Mouse (Mus musculus) midbrain, embryonic 13.5 days (tissue): ENCODE data around the gene Dst. TPM values are rescaled to one million over a fixed set of nuclear protein-coding genes. Genes with fewer than 3 reads are reported as not detected.

Source experiments
- ATAC-seq: fragments of 200-750 bp; cut with Nextera tagmentation; 2 replicates; pipeline ENCODE4 v1.8.0; 2017; ENCODE audit warnings: mild to moderate bottlenecking, moderate TSS enrichment, moderate library complexity
- H3K27ac ChIP-seq: fragments of 300-500 bp; sonication (generic); 2 replicates; pipeline ENCODE4 v1.5.1; 2015; ENCODE audit warnings: inconsistent platforms, mild to moderate bottlenecking, moderate library complexity
- H3K27me3 ChIP-seq: fragments of 300-500 bp; sonication (generic); 2 replicates; pipeline ENCODE4 v1.6.1; 2015; ENCODE audit warnings: mild to moderate bottlenecking, inconsistent platforms
- H3K36me3 ChIP-seq: fragments of 300-500 bp; sonication (generic); 2 replicates; pipeline ENCODE4 v1.6.1; 2015; ENCODE audit warnings: mild to moderate bottlenecking, inconsistent platforms
- H3K4me1 ChIP-seq: fragments of 300-500 bp; sonication (generic); replicated peaks from 2 replicates; pipeline ENCODE4 v1.6.1; 2015; ENCODE audit warnings: inconsistent platforms
- H3K4me2 ChIP-seq: fragments of 300-500 bp; sonication (generic); replicated peaks from 2 replicates; pipeline ENCODE4 v1.6.1; 2015; ENCODE audit warnings: moderate library complexity, mild to moderate bottlenecking, inconsistent platforms
- H3K4me3 ChIP-seq: fragments of 300-500 bp; sonication (generic); replicated peaks from 2 replicates; pipeline ENCODE4 v1.5.1; 2015; ENCODE audit warnings: mild to moderate bottlenecking, inconsistent platforms
- H3K9ac ChIP-seq: fragments of 300-500 bp; sonication (generic); replicated peaks from 2 replicates; pipeline ENCODE4 v1.6.1; 2015; ENCODE audit warnings: mild to moderate bottlenecking, inconsistent platforms
- H3K9me3 ChIP-seq: fragments of 300-500 bp; sonication (generic); 2 replicates; pipeline ENCODE4 v1.6.1; 2016; ENCODE audit warnings: mild to moderate bottlenecking, inconsistent platforms
- WGBS: fragments of 180-500 bp; shearing (Covaris S2); methylation state at CpG from one replicate; pipeline ENCODE4 v1.1.7; 2015; 5-methylcytosine and 5-hydroxymethylcytosine counted together
- polyA plus RNA-seq: library from polyadenylated mRNA; unstranded; fragments of >200 nt; fragmentation: Nextera tagmentation; extraction: Ambion mirVana; gene quantifications from 2 replicates; pipeline ENCODE4 v1.2.1, GENCODE M21; 2015

Dst gene
- polyA plus RNA-seq, 1 experiment from 2014 or later, result 38.3 TPM

DNA sequence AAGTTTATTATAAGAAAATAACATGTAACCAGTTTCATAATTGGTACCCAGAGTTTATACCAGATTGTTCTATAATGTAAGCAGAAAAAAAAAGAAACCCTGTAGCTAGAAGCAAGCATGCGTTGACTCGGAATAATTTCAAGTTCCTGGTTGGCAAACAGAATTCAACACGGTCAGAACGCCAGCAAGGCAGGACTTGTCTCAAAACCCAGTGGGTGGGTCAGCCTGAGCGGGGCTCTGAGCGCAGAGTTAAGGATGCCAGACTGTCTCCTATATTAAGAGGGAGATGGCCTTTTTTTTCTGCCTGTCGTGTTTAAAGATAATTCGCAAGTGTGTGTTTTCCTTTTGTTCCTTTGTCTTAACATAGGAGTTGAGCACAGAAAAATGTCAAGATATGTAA lies 369.2 kb downstream of the Dst start:
- H3K4me1 ChIP-seq, result no peaks in the 10 kb centered on the region
- H3K27me3 ChIP-seq, result no peaks in the 10 kb centered on the region
- ATAC-seq, result no peak
- H3K4me2 ChIP-seq, result no peak overlapping the region
- H3K9me3 ChIP-seq, result no peaks in the 10 kb centered on the region
- H3K9ac ChIP-seq, result no peak overlapping the region
- H3K27ac ChIP-seq, result no peak overlapping the region
- H3K36me3 ChIP-seq, result peaks cover 84% of the 10 kb centered on the region
- 88% methylated on average over 8 of the region's 8 CpGs for WGBS
- H3K4me3 ChIP-seq, result no peak overlapping the region

DNA sequence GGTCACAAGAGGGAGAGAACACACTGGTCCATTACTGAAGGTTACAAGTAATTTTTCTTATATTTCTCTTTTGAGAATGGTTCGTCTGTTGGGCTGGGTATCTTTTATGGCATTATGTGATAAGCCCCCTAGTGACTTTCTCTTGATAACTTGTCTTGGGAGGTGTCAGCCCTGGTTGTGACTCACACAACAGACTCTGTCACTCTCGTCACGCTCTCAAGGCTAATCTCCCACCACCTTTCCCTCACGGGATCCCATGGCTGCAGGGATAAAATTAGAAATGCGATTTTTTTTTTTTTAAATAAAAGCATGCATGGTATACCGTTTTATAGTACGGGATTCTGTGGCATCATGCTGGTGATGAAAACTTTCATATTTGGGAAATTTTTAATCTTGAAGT lies 375.5 kb downstream of the Dst start:
- ATAC-seq, result no peak
- H3K9ac ChIP-seq, result no peak overlapping the region
- no peak overlapping the region for H3K4me3 ChIP-seq
- H3K27ac ChIP-seq, result no peak overlapping the region
- WGBS, result 65% methylated on average over 7 of the region's 7 CpGs
- H3K36me3 ChIP-seq, result peaks cover 71% of the 10 kb centered on the region
- H3K9me3 ChIP-seq, result no peaks in the 10 kb centered on the region
- H3K4me1 ChIP-seq, result no peaks in the 10 kb centered on the region
- no peak overlapping the region for H3K4me2 ChIP-seq
- H3K27me3 ChIP-seq, result no peaks in the 10 kb centered on the region

DNA sequence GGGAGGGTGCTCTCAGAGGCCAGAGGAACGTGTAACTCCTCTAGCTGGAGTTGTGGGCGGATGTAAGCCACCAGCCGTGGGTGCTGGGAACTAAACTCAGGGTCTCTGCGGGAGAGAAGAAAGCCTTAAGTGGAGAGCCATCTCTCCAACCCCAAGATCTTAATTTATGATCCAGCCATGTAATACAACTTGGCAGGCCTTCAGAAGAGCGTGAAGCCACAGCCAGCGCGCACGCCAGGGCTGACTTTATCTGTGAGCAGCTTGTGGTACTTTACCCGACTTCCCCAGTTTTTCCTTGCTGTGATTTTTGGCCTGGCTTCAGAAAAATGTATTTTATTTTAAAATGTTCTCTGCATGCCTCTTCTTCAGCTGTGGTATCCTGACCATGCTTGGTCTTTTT lies 377.0 kb downstream of the Dst start:
- no peak overlapping the region for H3K4me3 ChIP-seq
- 83% methylated on average over 9 of the region's 9 CpGs for WGBS
- H3K36me3 ChIP-seq, result peaks cover 73% of the 10 kb centered on the region
- H3K27ac ChIP-seq, result no peak overlapping the region
- no peak for ATAC-seq
- H3K4me1 ChIP-seq, result no peaks in the 10 kb centered on the region
- H3K9ac ChIP-seq, result no peak overlapping the region
- H3K9me3 ChIP-seq, result no peaks in the 10 kb centered on the region
- no peaks in the 10 kb centered on the region for H3K27me3 ChIP-seq
- H3K4me2 ChIP-seq, result no peak overlapping the region

DNA sequence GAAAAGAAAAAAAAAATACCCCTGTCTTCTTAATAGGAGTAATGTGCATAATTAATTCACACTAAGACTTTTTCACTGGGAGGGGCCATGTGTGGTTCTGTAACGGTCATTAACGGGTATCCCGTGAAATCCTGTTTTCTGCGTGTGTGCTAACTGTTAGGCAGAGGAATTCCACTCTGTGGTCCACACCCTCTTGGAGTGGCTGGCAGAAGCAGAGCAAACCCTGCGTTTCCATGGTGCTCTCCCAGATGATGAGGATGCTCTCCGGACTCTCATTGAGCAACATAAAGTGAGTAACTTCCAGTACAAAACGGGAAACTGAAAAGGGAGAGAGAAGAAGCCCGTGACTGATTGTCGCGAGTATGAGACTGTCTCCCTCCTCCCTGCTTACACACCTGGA lies 379.7 kb downstream of the Dst start:
- WGBS, result 86% methylated on average over 10 of the region's 10 CpGs
- 0 out of 2 replicates have a peak, but pooled peaks cover 5% of the 10 kb centered on the region for H3K9me3 ChIP-seq
- H3K27ac ChIP-seq, result no peak overlapping the region
- H3K27me3 ChIP-seq, result no peaks in the 10 kb centered on the region
- H3K9ac ChIP-seq, result no peak overlapping the region
- H3K4me2 ChIP-seq, result no peak overlapping the region
- H3K36me3 ChIP-seq, result peaks cover 79% of the 10 kb centered on the region
- no peak overlapping the region for H3K4me3 ChIP-seq
- no peaks in the 10 kb centered on the region for H3K4me1 ChIP-seq
- no peak for ATAC-seq

DNA sequence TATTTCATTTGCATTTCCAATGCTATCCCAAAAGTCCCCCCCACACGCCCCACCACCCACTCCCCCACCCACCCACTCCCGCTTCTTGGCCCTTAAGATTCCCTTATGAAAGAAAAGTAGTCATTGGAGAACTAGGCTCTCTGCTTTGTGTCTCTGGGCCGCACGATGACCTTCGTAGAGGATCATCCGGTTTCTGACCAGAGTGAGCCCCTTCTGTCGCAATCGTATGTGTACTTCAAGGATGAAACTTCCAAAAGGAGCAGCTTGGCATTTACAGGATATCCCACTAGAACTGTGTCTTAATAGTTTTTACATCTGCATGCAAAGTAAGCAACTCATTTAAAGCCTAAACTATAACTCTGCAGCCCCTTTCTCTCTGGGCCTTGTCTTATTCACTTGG lies 380.2 kb downstream of the Dst start:
- Histone ChIP-seq H3K4me3 (no peak overlapping the region), H3K27me3 (no peaks in the 10 kb centered on the region), H3K9ac (no peak overlapping the region), H3K4me2 (no peak overlapping the region), H3K4me1 (no peaks in the 10 kb centered on the region), H3K27ac (no peak overlapping the region), H3K9me3 (0 out of 2 replicates have a peak, but pooled peaks cover 5% of the 10 kb centered on the region), H3K36me3 (peaks cover 82% of the 10 kb centered on the region)
- ATAC-seq, result no peak
- WGBS, result 92% methylated on average over 8 of the region's 8 CpGs

DNA sequence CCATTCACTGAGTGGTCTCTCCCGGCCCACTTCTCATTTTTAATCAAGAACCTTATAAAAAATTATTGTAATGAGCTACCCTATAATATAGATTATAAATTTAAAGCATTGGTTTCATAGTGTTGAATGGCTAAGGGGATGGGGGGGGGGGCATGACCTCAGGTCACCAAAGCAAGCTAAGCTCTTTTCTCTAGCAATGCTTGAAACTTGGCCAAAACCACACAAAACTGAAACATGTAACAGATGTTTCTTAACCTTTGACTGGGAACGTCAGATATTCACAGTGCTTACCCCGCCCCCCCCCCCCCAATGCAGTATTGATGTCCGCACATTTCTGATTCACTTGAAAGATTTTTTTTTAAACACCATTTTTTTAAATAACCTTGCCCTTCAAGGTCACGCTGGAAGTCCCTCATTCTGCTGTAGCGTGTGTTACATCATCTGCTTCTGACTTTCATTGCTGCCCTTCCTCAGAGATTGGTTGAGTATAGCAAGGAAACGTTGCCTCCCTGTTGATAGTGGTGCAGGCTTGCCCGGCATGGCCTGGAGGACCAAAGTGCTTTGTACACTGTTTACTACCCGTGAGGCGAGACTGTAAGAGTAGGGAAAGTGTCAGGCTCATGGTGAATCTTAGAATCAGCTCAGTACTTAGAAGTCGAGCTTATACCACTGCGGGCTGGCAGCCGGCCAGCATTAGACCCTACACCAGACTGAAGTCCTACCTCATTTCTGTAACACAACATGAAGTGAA lies 380.9 kb downstream of the Dst start:
- peaks cover 89% of the 10 kb centered on the region for H3K36me3 ChIP-seq
- no peaks in the 10 kb centered on the region for H3K27me3 ChIP-seq
- no peak for ATAC-seq
- H3K9ac ChIP-seq, result no peak overlapping the region
- H3K4me1 ChIP-seq, result no peaks in the 10 kb centered on the region
- 91% methylated on average over 13 of the region's 13 CpGs for WGBS
- no peak overlapping the region for H3K27ac ChIP-seq
- 0 out of 2 replicates have a peak, but pooled peaks cover 5% of the 10 kb centered on the region for H3K9me3 ChIP-seq
- H3K4me2 ChIP-seq, result no peak overlapping the region
- H3K4me3 ChIP-seq, result no peak overlapping the region

DNA sequence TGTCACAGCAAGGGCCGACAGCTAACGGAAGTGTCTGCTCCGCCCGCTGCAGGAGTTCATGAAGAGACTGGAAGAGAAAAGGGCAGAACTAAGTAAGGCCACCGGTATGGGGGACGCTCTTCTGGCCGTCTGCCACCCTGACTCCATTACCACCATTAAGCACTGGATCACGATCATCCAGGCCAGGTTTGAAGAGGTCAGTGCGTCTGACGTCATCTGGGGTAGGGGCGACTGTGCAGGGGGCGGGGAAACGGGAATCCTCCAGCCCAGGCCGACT lies 381.4 kb downstream of the Dst start:
- H3K4me3 ChIP-seq, result no peak overlapping the region
- H3K9me3 ChIP-seq, result 0 out of 2 replicates have a peak, but pooled peaks cover 5% of the 10 kb centered on the region
- no peak for ATAC-seq
- H3K27me3 ChIP-seq, result no peaks in the 10 kb centered on the region
- H3K36me3 ChIP-seq, result peaks cover 89% of the 10 kb centered on the region
- no peak overlapping the region for H3K27ac ChIP-seq
- no peak overlapping the region for H3K4me2 ChIP-seq
- WGBS, result 93% methylated on average over 14 of the region's 14 CpGs
- H3K4me1 ChIP-seq, result no peaks in the 10 kb centered on the region
- no peak overlapping the region for H3K9ac ChIP-seq

DNA sequence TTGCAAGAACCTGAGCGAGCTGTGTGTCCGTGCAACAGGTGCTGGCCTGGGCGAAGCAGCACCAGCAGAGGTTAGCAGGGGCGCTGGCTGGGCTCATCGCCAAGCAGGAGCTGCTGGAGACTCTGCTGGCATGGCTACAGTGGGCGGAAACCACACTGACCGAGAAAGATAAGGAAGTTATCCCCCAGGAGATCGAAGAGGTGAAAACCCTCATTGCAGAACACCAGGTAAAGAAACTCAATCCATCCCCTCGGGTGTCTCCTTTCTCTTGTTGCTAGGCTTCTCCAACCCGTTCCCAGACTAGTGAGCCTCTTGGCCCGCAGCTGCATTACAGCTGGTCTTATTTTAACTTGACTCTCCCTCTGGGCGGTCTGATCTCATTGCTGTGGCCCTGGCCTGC lies 382.3 kb downstream of the Dst start:
- Histone ChIP-seq H3K36me3 (peaks cover 91% of the 10 kb centered on the region), H3K27ac (no peak overlapping the region)
- 96% methylated on average over 12 of the region's 12 CpGs for WGBS

DNA sequence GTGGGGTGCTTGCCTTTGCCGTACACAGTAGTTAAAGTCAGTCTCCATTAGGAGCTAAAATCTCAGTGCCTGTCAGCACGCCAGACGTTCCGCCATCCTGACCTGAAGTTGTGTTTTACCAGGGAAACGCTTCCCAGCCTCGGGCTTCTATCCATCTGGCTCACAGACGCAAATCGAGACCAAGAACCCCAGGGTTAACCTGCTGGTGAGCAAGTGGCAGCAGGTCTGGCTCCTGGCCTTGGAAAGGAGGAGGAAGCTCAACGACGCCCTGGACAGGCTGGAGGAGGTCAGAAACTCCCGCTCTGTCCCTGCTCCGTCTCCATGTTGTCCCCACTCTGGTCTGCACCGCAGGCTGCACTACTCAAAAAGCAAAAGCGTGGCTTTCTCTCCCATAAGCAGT lies 385.2 kb downstream of the Dst start:
- peaks cover 3% of the 10 kb centered on the region; the same call in 1 of the 2 replicates for H3K4me1 ChIP-seq
- 0 out of 2 replicates have a peak, but pooled peaks cover 5% of the 10 kb centered on the region for H3K9me3 ChIP-seq
- ATAC-seq, result no peak
- peaks cover 89% of the 10 kb centered on the region for H3K36me3 ChIP-seq
- 92% methylated on average over 14 of the region's 14 CpGs for WGBS
- no peak overlapping the region for H3K9ac ChIP-seq
- no peaks in the 10 kb centered on the region for H3K27me3 ChIP-seq
- no peak overlapping the region for H3K4me3 ChIP-seq
- H3K4me2 ChIP-seq, result no peak overlapping the region
- no peak overlapping the region for H3K27ac ChIP-seq

More for the DNA sequence above, 382.3 kb downstream of the Dst start:
- H3K4me2 ChIP-seq, result no peak overlapping the region
- no peaks in the 10 kb centered on the region for H3K27me3 ChIP-seq
- H3K9me3 ChIP-seq, result 0 out of 2 replicates have a peak, but pooled peaks cover 5% of the 10 kb centered on the region
- no peak overlapping the region for H3K9ac ChIP-seq
- ATAC-seq, result no peak
- no peaks in the 10 kb centered on the region for H3K4me1 ChIP-seq
- no peak overlapping the region for H3K4me3 ChIP-seq

DNA sequence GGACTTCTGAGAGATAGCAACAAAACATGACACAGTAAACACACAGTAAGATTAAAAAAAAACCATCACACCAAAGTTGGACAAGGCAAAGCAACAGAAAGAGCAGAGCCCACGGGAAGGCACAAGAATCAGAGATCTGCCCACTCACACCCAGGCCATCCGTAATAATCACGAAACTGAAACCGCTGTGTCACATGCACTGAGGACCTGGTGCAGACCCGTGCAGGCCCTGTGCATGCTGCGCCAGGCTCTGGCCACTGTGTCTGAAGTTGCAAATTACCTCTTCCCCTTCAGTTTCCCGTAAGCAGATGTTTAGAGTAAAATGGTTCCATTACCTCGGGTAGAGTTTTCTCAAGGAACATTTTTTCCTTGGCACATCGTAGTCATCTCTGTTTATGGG lies 389.6 kb downstream of the Dst start:
- WGBS, result 91% methylated on average over 9 of the region's 9 CpGs

DNA sequence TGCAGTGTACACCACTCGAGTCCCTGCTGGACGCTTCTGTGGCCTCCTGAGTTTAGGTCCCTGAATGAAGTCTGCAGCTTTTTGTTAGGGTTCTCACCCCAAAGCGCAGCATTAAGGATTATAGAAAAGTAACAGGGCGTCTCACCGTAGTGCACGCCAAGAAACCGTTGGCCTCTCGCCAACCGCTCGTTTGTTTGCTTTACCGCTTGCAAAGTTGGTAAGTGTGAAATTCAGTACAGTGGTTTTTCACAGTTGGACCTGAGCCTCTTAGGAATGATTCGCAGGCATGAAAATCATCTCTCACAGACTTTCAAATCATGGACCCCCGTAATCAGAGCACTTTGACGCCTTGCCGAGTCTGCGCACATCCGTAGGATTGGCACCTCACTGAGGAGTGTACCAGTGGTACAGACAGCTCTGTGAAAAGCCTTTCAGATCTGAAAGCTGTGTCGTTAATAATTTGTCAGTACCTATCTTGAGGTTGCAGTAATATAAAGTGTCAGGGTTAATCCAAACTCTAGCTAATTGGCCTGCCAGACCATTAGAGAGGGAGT lies 390.7 kb downstream of the Dst start:
- no peaks in the 10 kb centered on the region for H3K9me3 ChIP-seq
- no peak overlapping the region for H3K4me3 ChIP-seq
- no peak overlapping the region for H3K9ac ChIP-seq
- WGBS, result 58% methylated on average over 18 of the region's 18 CpGs
- no peaks in the 10 kb centered on the region for H3K27me3 ChIP-seq
- peaks cover 11% of the 10 kb centered on the region; the same call in 1 of the 2 replicates for H3K4me1 ChIP-seq
- H3K36me3 ChIP-seq, result peaks cover 82% of the 10 kb centered on the region
- ATAC-seq, result peak; percentile 75
- H3K4me2 ChIP-seq, result no peak overlapping the region
- no peak overlapping the region for H3K27ac ChIP-seq

More for the DNA sequence above, 389.6 kb downstream of the Dst start:
- Histone ChIP-seq H3K27ac (no peak overlapping the region), H3K36me3 (peaks cover 82% of the 10 kb centered on the region), H3K9me3 (no peaks in the 10 kb centered on the region), H3K9ac (no peak overlapping the region), H3K4me1 (peaks cover 11% of the 10 kb centered on the region; the same call in 1 of the 2 replicates), H3K4me3 (no peak overlapping the region), H3K27me3 (no peaks in the 10 kb centered on the region), H3K4me2 (no peak overlapping the region)
- ATAC-seq, result no peak

DNA sequence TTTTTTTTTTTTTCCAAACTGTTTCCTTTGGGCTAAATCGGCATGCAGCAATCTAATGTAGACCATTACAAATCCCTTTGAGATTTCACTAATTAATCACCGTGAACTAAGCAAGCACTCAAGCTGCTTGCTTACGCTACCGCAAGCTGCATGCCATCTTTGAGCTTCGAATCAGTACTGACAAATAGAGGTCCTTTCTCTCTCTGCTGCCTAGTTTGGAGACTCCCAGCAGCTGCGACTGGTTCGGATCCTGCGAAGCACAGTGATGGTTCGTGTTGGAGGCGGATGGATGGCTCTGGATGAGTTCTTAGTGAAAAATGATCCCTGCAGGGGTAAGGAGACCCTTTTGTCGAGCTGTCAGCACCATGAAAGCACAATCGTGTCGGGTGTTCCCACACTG lies 391.5 kb downstream of the Dst start:
- Histone ChIP-seq H3K4me1 (peaks cover 11% of the 10 kb centered on the region; the same call in 1 of the 2 replicates), H3K4me3 (no peak overlapping the region), H3K36me3 (peaks cover 78% of the 10 kb centered on the region), H3K27ac (no peak overlapping the region), H3K27me3 (no peaks in the 10 kb centered on the region), H3K9me3 (no peaks in the 10 kb centered on the region), H3K4me2 (no peak overlapping the region), H3K9ac (no peak overlapping the region)
- ATAC-seq, result no peak
- 48% methylated on average over 13 of the region's 13 CpGs for WGBS
